Mouse (Mus musculus) embryo, embryonic 9.5 days (tissue): Measurements from ENCODE around the gene Ywhag.

ENCODE experiments used
- DNase-seq: peaks from one replicate; pipeline ENCODE4 v3.0.0-alpha.2; 2017; ENCODE audit errors: extremely low spot score

Gene Ywhag

GRCm38 (mm10) chr5:135888405-135889215, 45.8 kb downstream of the Ywhag start:
- no peak for DNase-seq

GRCm38 (mm10) chr5:135887675-135888102, 46.7 kb downstream of the Ywhag start, which contains the start of gene Hspb1:
Gene Hspb1, plus strand, starts transcription at chr5:135887919.
- DNase-seq = peak; percentile 61

GRCm38 (mm10) chr5:135884641-135885040, 49.8 kb downstream of the Ywhag start:
- DNase-seq = no peak

- DNase-seq = no peak
Measured at GRCm38 (mm10) chr5:135879449-135880158, 54.8 kb downstream of the Ywhag start.

- peak; percentile 73 for DNase-seq
Measured at GRCm38 (mm10) chr5:135877831-135878231, 56.6 kb downstream of the Ywhag start.

GRCm38 (mm10) chr5:135877180-135877579, 57.2 kb downstream of the Ywhag start:
- no peak for DNase-seq

GRCm38 (mm10) chr5:135873753-135874152, 60.7 kb downstream of the Ywhag start:
- no peak for DNase-seq

GRCm38 (mm10) chr5:135872996-135873395, 61.4 kb downstream of the Ywhag start:
- no peak for DNase-seq

- no peak for DNase-seq
Measured at GRCm38 (mm10) chr5:135870505-135870904, 63.9 kb downstream of the Ywhag start.

- DNase-seq = no peak
Measured at GRCm38 (mm10) chr5:135869661-135870423, 64.6 kb downstream of the Ywhag start.

GRCm38 (mm10) chr5:135868653-135869052, 65.8 kb downstream of the Ywhag start:
- DNase-seq = no peak

GRCm38 (mm10) chr5:135867637-135868593, 66.5 kb downstream of the Ywhag start:
- DNase-seq = peak; percentile 52

GRCm38 (mm10) chr5:135866662-135867061, 67.8 kb downstream of the Ywhag start:
- DNase-seq = no peak
